Mouse (Mus musculus): Measurements from ENCODE around the gene Cabp1. TPM values are rescaled to one million over a fixed set of nuclear protein-coding genes. Genes with fewer than 3 reads are reported as not detected.
A peak's percentile ranks its signal among the peaks of the same experiment; 100 is the strongest.

Cabp1 gene
- total and polyA plus RNA-seq, 3 experiments: 0.27 TPM; not detected in 2

- peaks cover 67% of the 10 kb centered on the region for H3K4me1 ChIP-seq (ENCODE audit: insufficient read depth, low read depth, low read length)
- no peak for ATAC-seq (ENCODE audit: extremely low read depth, insufficient number of reproducible peaks, low FRiP score, poor library complexity, severe bottlenecking)
- no peaks in the 10 kb centered on the region for H3K9me3 ChIP-seq (replicated peaks)
- DNase-seq (ENCODE audit: low spot score): no peak
- H3K4me3 ChIP-seq (ENCODE audit: low read depth, low read length): no peak overlapping the region
- TF ChIP-seq TAL1 (conservative IDR thresholded peaks at IDR 0.05; ENCODE audit: low read depth, low read length) (no peak), GATA2 (IDR thresholded peaks at IDR 0.05; ENCODE audit: borderline replicate concordance, low read depth, low read length) (no peak), CTCF (IDR thresholded peaks at IDR 0.05; ENCODE audit: low read depth, low read length) (no peak), GATA1 (IDR thresholded peaks at IDR 0.05; ENCODE audit: borderline replicate concordance, low read length) (no peak), POLR2AphosphoS5 (IDR thresholded peaks at IDR 0.05; ENCODE audit: insufficient replicate concordance, low read depth, low read length) (no peak)
- H3K36me3 ChIP-seq (replicated peaks): peaks cover 95% of the 10 kb centered on the region
- H3K27me3 ChIP-seq (ENCODE audit: insufficient read depth, low read length): no peaks in the 10 kb centered on the region
These were observed 48.0 kb downstream of the Cabp1 start for GRCm38 (mm10) chr5:115145976-115146746.

GRCm38 (mm10) chr5:115145253-115145968 is 48.8 kb downstream of the Cabp1 start:
- DNase-seq (ENCODE audit: low spot score): no peak
- Histone ChIP-seq H3K4me1 (ENCODE audit: insufficient read depth, low read depth, low read length) (peaks cover 59% of the 10 kb centered on the region), H3K4me3 (ENCODE audit: low read depth, low read length) (no peak overlapping the region), H3K9me3 (replicated peaks) (no peaks in the 10 kb centered on the region), H3K36me3 (replicated peaks) (peaks cover 88% of the 10 kb centered on the region), H3K27me3 (ENCODE audit: insufficient read depth, low read length) (no peaks in the 10 kb centered on the region)
- no peak for TF ChIP-seq CTCF (IDR thresholded peaks at IDR 0.05; ENCODE audit: low read depth, low read length)
- TF ChIP-seq GATA1 (IDR thresholded peaks at IDR 0.05; ENCODE audit: borderline replicate concordance, low read length): no peak
- TF ChIP-seq GATA2 (IDR thresholded peaks at IDR 0.05; ENCODE audit: borderline replicate concordance, low read depth, low read length): no peak
- no peak for TF ChIP-seq POLR2AphosphoS5 (IDR thresholded peaks at IDR 0.05; ENCODE audit: insufficient replicate concordance, low read depth, low read length)
- TF ChIP-seq TAL1 (conservative IDR thresholded peaks at IDR 0.05; ENCODE audit: low read depth, low read length): no peak
- ATAC-seq (ENCODE audit: extremely low read depth, insufficient number of reproducible peaks, low FRiP score, poor library complexity, severe bottlenecking): no peak

- Histone ChIP-seq H3K27me3 (ENCODE audit: insufficient read depth, low read length) (no peaks in the 10 kb centered on the region), H3K4me1 (ENCODE audit: insufficient read depth, low read depth, low read length) (peaks cover 51% of the 10 kb centered on the region), H3K4me3 (ENCODE audit: low read depth, low read length) (no peak overlapping the region), H3K9me3 (replicated peaks) (no peaks in the 10 kb centered on the region), H3K36me3 (replicated peaks) (peaks cover 78% of the 10 kb centered on the region)
- no peak for TF ChIP-seq GATA2 (IDR thresholded peaks at IDR 0.05; ENCODE audit: borderline replicate concordance, low read depth, low read length)
- TF ChIP-seq TAL1 (conservative IDR thresholded peaks at IDR 0.05; ENCODE audit: low read depth, low read length): no peak
- no peak for TF ChIP-seq POLR2AphosphoS5 (IDR thresholded peaks at IDR 0.05; ENCODE audit: insufficient replicate concordance, low read depth, low read length)
- TF ChIP-seq GATA1 (IDR thresholded peaks at IDR 0.05; ENCODE audit: borderline replicate concordance, low read length): no peak
- TF ChIP-seq CTCF (IDR thresholded peaks at IDR 0.05; ENCODE audit: low read depth, low read length): no peak
- ATAC-seq (ENCODE audit: extremely low read depth, insufficient number of reproducible peaks, low FRiP score, poor library complexity, severe bottlenecking) (no peak), DNase-seq (ENCODE audit: low spot score) (no peak)
These were observed 49.7 kb downstream of the Cabp1 start for GRCm38 (mm10) chr5:115144471-115144870.

- DNase-seq (ENCODE audit: low spot score) (no peak), ATAC-seq (ENCODE audit: extremely low read depth, insufficient number of reproducible peaks, low FRiP score, poor library complexity, severe bottlenecking) (no peak)
- TF ChIP-seq GATA1 (IDR thresholded peaks at IDR 0.05; ENCODE audit: borderline replicate concordance, low read length) (no peak), TAL1 (conservative IDR thresholded peaks at IDR 0.05; ENCODE audit: low read depth, low read length) (no peak), CTCF (IDR thresholded peaks at IDR 0.05; ENCODE audit: low read depth, low read length) (no peak), POLR2AphosphoS5 (IDR thresholded peaks at IDR 0.05; ENCODE audit: insufficient replicate concordance, low read depth, low read length) (no peak), GATA2 (IDR thresholded peaks at IDR 0.05; ENCODE audit: borderline replicate concordance, low read depth, low read length) (no peak)
- Histone ChIP-seq H3K36me3 (replicated peaks) (peaks cover 70% of the 10 kb centered on the region), H3K4me1 (ENCODE audit: insufficient read depth, low read depth, low read length) (peaks cover 51% of the 10 kb centered on the region), H3K9me3 (replicated peaks) (no peaks in the 10 kb centered on the region), H3K27me3 (ENCODE audit: insufficient read depth, low read length) (no peaks in the 10 kb centered on the region), H3K4me3 (ENCODE audit: low read depth, low read length) (no peak overlapping the region)
These were observed 50.6 kb downstream of the Cabp1 start for GRCm38 (mm10) chr5:115143552-115143951.

GRCm38 (mm10) chr5:115142166-115142697 is 51.9 kb downstream of the Cabp1 start:
- H3K27me3 ChIP-seq (ENCODE audit: insufficient read depth, low read length): peaks cover 9% of the 10 kb centered on the region
- no peaks in the 10 kb centered on the region for H3K9me3 ChIP-seq (replicated peaks)
- peaks cover 41% of the 10 kb centered on the region for H3K4me1 ChIP-seq (ENCODE audit: insufficient read depth, low read depth, low read length)
- H3K36me3 ChIP-seq (replicated peaks): peaks cover 57% of the 10 kb centered on the region
- no peak overlapping the region for H3K4me3 ChIP-seq (ENCODE audit: low read depth, low read length)
- no peak for DNase-seq (ENCODE audit: low spot score)
- no peak for ATAC-seq (ENCODE audit: extremely low read depth, insufficient number of reproducible peaks, low FRiP score, poor library complexity, severe bottlenecking)
- TF ChIP-seq POLR2AphosphoS5 (IDR thresholded peaks at IDR 0.05; ENCODE audit: insufficient replicate concordance, low read depth, low read length) (peak; percentile 66; the same call in 1 of the 2 replicates), TAL1 (conservative IDR thresholded peaks at IDR 0.05; ENCODE audit: low read depth, low read length) (no peak), GATA2 (IDR thresholded peaks at IDR 0.05; ENCODE audit: borderline replicate concordance, low read depth, low read length) (no peak), CTCF (IDR thresholded peaks at IDR 0.05; ENCODE audit: low read depth, low read length) (no peak), GATA1 (IDR thresholded peaks at IDR 0.05; ENCODE audit: borderline replicate concordance, low read length) (no peak)

- DNase-seq (ENCODE audit: low spot score) (no peak), ATAC-seq (ENCODE audit: extremely low read depth, insufficient number of reproducible peaks, low FRiP score, poor library complexity, severe bottlenecking) (no peak)
- H3K9me3 ChIP-seq (replicated peaks): no peaks in the 10 kb centered on the region
- peaks cover 29% of the 10 kb centered on the region for H3K4me1 ChIP-seq (ENCODE audit: insufficient read depth, low read depth, low read length)
- no peak for TF ChIP-seq TAL1 (conservative IDR thresholded peaks at IDR 0.05; ENCODE audit: low read depth, low read length)
- TF ChIP-seq CTCF (IDR thresholded peaks at IDR 0.05; ENCODE audit: low read depth, low read length): no peak
- TF ChIP-seq POLR2AphosphoS5 (IDR thresholded peaks at IDR 0.05; ENCODE audit: insufficient replicate concordance, low read depth, low read length): no peak
- no peak for TF ChIP-seq GATA2 (IDR thresholded peaks at IDR 0.05; ENCODE audit: borderline replicate concordance, low read depth, low read length)
- no peak for TF ChIP-seq GATA1 (IDR thresholded peaks at IDR 0.05; ENCODE audit: borderline replicate concordance, low read length)
- H3K36me3 ChIP-seq (replicated peaks): peaks cover 42% of the 10 kb centered on the region
- peaks cover 19% of the 10 kb centered on the region for H3K27me3 ChIP-seq (ENCODE audit: insufficient read depth, low read length)
- no peak overlapping the region for H3K4me3 ChIP-seq (ENCODE audit: low read depth, low read length)
These were observed 53.5 kb downstream of the Cabp1 start for GRCm38 (mm10) chr5:115140726-115141125.
